In the genomic region with DNA sequence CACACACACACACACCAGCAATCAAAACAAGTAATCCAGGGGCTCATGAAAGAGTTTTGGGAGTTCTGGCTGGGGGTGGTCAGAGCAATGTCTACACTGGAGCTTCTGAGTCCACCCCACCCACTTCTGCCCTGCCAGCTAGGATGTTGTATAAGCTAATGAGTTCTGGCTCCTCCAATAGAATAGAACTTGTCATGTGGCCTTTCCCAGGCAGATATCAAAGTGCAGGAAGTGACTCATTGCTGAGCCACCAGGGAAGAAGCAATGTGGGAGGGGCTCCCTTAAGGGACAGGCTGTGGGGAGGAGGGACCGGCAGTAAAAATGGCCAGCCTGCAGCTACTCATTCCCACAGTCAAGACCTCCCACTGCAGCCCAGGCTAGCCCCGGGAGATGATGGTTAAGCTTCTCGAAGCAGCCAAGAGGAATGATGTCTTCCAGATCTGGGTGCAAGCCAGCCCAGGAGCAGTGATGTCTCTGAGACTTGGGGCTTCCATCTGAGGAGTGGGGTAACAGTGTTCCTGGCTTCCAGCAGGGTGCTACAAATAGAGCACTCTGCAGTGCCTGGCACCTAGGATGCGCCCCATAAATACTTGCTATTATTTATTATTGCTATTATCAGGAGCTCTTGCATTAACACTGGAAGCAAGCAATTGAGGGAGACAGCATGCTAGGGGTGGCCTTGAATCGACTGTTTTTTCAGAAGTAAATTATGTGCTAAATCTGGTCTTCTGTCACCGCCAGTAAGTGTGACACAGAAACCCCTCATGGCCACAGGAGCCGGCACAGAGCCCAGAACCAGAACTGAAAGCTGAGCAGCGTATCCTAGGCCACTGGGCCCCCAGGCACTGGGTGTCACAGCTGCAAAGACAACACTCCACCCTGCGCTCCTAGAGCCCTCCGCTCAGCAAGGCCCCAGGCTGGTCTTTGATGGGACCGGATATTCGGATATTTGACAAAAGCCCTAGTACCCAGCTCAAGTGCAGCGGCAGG, we compare ENCODE assay signal across 8 mouse cellular contexts.
DNase-seq lines count a peak whose midpoint lies in the region; ATAC-seq and TF ChIP-seq lines count a peak whose summit lies in the region.

No protein-coding gene starts in this region.

- H3K4me2 ChIP-seq in midbrain, postnatal 0 days (ENCODE audit: low read depth, low read length, poor library complexity, severe bottlenecking) = no peak overlapping the region
- H3K4me2 ChIP-seq in midbrain, embryonic 11.5 days = no peak overlapping the region
- no peak overlapping the region for H3K4me2 ChIP-seq in heart, embryonic 11.5 days
- H3K4me2 ChIP-seq in lung, postnatal 0 days (replicated peaks; ENCODE audit: low read depth, low read length) = 0 out of 2 replicates have a peak overlapping the region, but pooled peaks have one; percentile 3

- H3K27ac ChIP-seq in midbrain, postnatal 0 days (ENCODE audit: low read depth, low read length) = no peak overlapping the region
- H3K27ac ChIP-seq in midbrain, embryonic 11.5 days (ENCODE audit: low read depth, low read length) = no peak overlapping the region
- H3K27ac ChIP-seq in heart, embryonic 11.5 days (ENCODE audit: low read depth, low read length) = peak overlapping the region; percentile 72
- H3K27ac ChIP-seq in lung, postnatal 0 days (ENCODE audit: low read length) = peak overlapping the region; percentile 83

- peak; percentile 64; the same call in 1 of the 2 replicates for TF ChIP-seq EP300 in lung, postnatal 0 days (IDR thresholded peaks at IDR 0.05)

- no peaks in the 10 kb centered on the region for H3K36me3 ChIP-seq in midbrain, postnatal 0 days (ENCODE audit: insufficient read depth, low read length)
- no peaks in the 10 kb centered on the region for H3K36me3 ChIP-seq in midbrain, embryonic 11.5 days (ENCODE audit: control insufficient read depth, insufficient read depth, low read length)
- no peaks in the 10 kb centered on the region for H3K36me3 ChIP-seq in heart, embryonic 11.5 days (ENCODE audit: control insufficient read depth, insufficient read depth, low read length)
- no peaks in the 10 kb centered on the region for H3K36me3 ChIP-seq in lung, postnatal 0 days (ENCODE audit: insufficient read depth, low read length)

- H3K9ac ChIP-seq in midbrain, postnatal 0 days (replicated peaks; ENCODE audit: low read length, poor library complexity, severe bottlenecking) = no peak overlapping the region
- H3K9ac ChIP-seq in midbrain, embryonic 11.5 days (ENCODE audit: low read length) = no peak overlapping the region
- no peak overlapping the region for H3K9ac ChIP-seq in heart, embryonic 11.5 days (ENCODE audit: low read depth, low read length)
- H3K9ac ChIP-seq in lung, postnatal 0 days (replicated peaks; ENCODE audit: low read depth) = no peak overlapping the region

- no peak overlapping the region for H3K4me3 ChIP-seq in midbrain, postnatal 0 days (ENCODE audit: low read depth, low read length)
- H3K4me3 ChIP-seq in midbrain, embryonic 11.5 days (ENCODE audit: low read depth, low read length) = no peak overlapping the region
- no peak overlapping the region for H3K4me3 ChIP-seq in heart, embryonic 11.5 days (ENCODE audit: low read depth, low read length)
- H3K4me3 ChIP-seq in lung, postnatal 0 days (ENCODE audit: low read depth, low read length) = no peak overlapping the region

- no peaks in the 10 kb centered on the region for H3K4me1 ChIP-seq in midbrain, postnatal 0 days (ENCODE audit: insufficient read depth, low read length)
- H3K4me1 ChIP-seq in midbrain, embryonic 11.5 days (ENCODE audit: control insufficient read depth, insufficient read depth, low read length) = peaks cover 31% of the 10 kb centered on the region
- H3K4me1 ChIP-seq in heart, embryonic 11.5 days (ENCODE audit: control insufficient read depth, insufficient read depth, low read length) = peaks cover 49% of the 10 kb centered on the region
- peaks cover 4% of the 10 kb centered on the region; the same call in 1 of the 2 replicates for H3K4me1 ChIP-seq in lung, postnatal 0 days (ENCODE audit: insufficient read depth, low read depth, low read length)

- ATAC-seq in midbrain, postnatal 0 days (ENCODE audit: low FRiP score) = no peak
- ATAC-seq in midbrain, embryonic 11.5 days (ENCODE audit: low FRiP score) = no peak
- ATAC-seq in heart, embryonic 11.5 days (replicated peaks; ENCODE audit: insufficient number of reproducible peaks, low FRiP score, low TSS enrichment) = peak; percentile 35; the same call in 1 of the 2 replicates
- peak; percentile 90 for ATAC-seq in lung, postnatal 0 days

- 56% methylated on average over 13 of the region's 13 CpGs for WGBS in midbrain, postnatal 0 days
- 69% methylated on average over 13 of the region's 13 CpGs for WGBS in midbrain, embryonic 11.5 days
- WGBS in heart, embryonic 11.5 days (ENCODE audit: insufficient replicate concordance) = 51% methylated on average over 13 of the region's 13 CpGs
- WGBS in lung, postnatal 0 days = 37% methylated on average over 13 of the region's 13 CpGs

- H3K9me3 ChIP-seq in midbrain, postnatal 0 days (ENCODE audit: low read length) = no peaks in the 10 kb centered on the region
- no peaks in the 10 kb centered on the region for H3K9me3 ChIP-seq in midbrain, embryonic 11.5 days (ENCODE audit: control insufficient read depth, low read length)
- no peaks in the 10 kb centered on the region for H3K9me3 ChIP-seq in heart, embryonic 11.5 days (replicated peaks; ENCODE audit: control insufficient read depth, low read length)
- H3K9me3 ChIP-seq in lung, postnatal 0 days (ENCODE audit: low read length) = no peaks in the 10 kb centered on the region

- peak; percentile 50 for DNase-seq in midbrain, postnatal 0 days (ENCODE audit: low spot score)
- no peak for DNase-seq in midbrain, embryonic 11.5 days (ENCODE audit: low spot score, missing footprints)
- DNase-seq in adrenal gland, postnatal 36 days = peak; percentile 86 to 87
- peak; percentile 63 for DNase-seq in kidney, postnatal 10 days
- DNase-seq in lung, postnatal 0 days (ENCODE audit: low spot score) = peak; percentile 95
- no peak for DNase-seq in spleen, postnatal 10 days (ENCODE audit: low spot score in 2 of 2)
- no peak for DNase-seq in spleen, postnatal 14 days (ENCODE audit: low spot score in 2 of 2)

- no peaks in the 10 kb centered on the region for H3K27me3 ChIP-seq in midbrain, postnatal 0 days (ENCODE audit: insufficient read depth, low read length)
- peaks cover 14% of the 10 kb centered on the region for H3K27me3 ChIP-seq in midbrain, embryonic 11.5 days (ENCODE audit: control insufficient read depth, insufficient read depth, low read length)
- no peaks in the 10 kb centered on the region for H3K27me3 ChIP-seq in heart, embryonic 11.5 days (ENCODE audit: control insufficient read depth, insufficient read depth, low read length)
- no peaks in the 10 kb centered on the region for H3K27me3 ChIP-seq in lung, postnatal 0 days (replicated peaks; ENCODE audit: insufficient read depth, low read length)

- TF ChIP-seq CTCF in midbrain, postnatal 0 days (IDR thresholded peaks at IDR 0.05) = no peak
- no peak for TF ChIP-seq CTCF in lung, postnatal 0 days (IDR thresholded peaks at IDR 0.05)

Comparison
In these comparisons a context has a peak if more than half of its experiments do, and no peak if none do; other contexts are left out.
1. DNase-seq: peak in midbrain, postnatal 0 days (single experiment), adrenal gland, postnatal 36 days (2 of 2), kidney, postnatal 10 days (single experiment) and lung, postnatal 0 days (single experiment); none in midbrain, embryonic 11.5 days (single experiment), spleen, postnatal 10 days (0 of 2) and spleen, postnatal 14 days (0 of 2).
2. ATAC-seq: peak in heart, embryonic 11.5 days (single experiment) and lung, postnatal 0 days (single experiment); none in midbrain, postnatal 0 days (single experiment) and midbrain, embryonic 11.5 days (single experiment).
3. H3K27ac ChIP-seq: peak in heart, embryonic 11.5 days (single experiment) and lung, postnatal 0 days (single experiment); none in midbrain, postnatal 0 days (single experiment) and midbrain, embryonic 11.5 days (single experiment).